22 mouse cellular contexts compared by ENCODE assay signal in the genomic region with DNA sequence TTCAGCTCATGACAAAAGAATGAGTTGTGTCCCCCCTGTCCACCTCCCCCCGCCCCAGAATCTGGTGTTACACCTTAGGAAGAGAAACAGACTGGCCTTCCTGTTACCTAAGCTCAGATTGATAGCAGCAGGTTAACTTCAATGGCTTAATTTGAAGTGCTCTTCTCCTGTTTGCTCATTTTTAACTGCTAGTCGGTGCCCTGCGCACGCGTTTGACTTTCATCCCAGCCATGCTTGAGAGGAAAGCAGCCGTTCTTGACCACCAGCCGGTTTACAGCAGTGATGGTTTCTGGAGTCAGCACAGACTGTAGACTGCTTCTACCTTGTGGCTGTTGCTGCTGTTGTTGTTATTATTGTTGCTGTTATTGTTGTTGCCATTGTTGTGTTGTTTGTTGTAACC.
"Had no signal": no experiment of that assay in that cellular context is flagged by ENCODE, and none has a peak within 500 bp of the region (broad histone marks: within the 10 kb centered on the region; RNA-seq: fewer than 3 reads in every experiment).

No protein-coding gene starts in this region.

- DNase-seq: kidney, adult 11 months; kidney, adult 8-10 months; kidney, postnatal 10 days; kidney, postnatal 36 days; layer of hippocampus, postnatal 36 days; liver, postnatal 0 days; retina, postnatal 1 day; right cerebral cortex, postnatal 25 days; spleen, adult 18-20 months; thymus, postnatal 36 days had no signal

- H3K4me1 ChIP-seq: intestine, embryonic 15.5 days; midbrain, embryonic 10.5 days; neural tube, embryonic 13.5 days; stomach, embryonic 15.5 days had no signal

- H3K4me2 ChIP-seq: intestine, embryonic 15.5 days; kidney, embryonic 15.5 days; liver, embryonic 11.5 days; midbrain, embryonic 13.5 days; neural tube, embryonic 13.5 days; stomach, embryonic 15.5 days had no signal

- H3K27ac ChIP-seq: intestine, embryonic 15.5 days; kidney, embryonic 15.5 days; left cerebral cortex, adult 2 months; liver, embryonic 14.5 days; midbrain, embryonic 10.5 days; midbrain, embryonic 13.5 days; neural tube, embryonic 13.5 days; stomach, embryonic 15.5 days had no signal

- H3K9me3 ChIP-seq: intestine, embryonic 15.5 days; kidney, embryonic 15.5 days; megakaryocyte, embryonic 14.5 days; midbrain, embryonic 10.5 days; midbrain, embryonic 13.5 days; neural tube, embryonic 13.5 days; stomach, embryonic 15.5 days had no signal

- H3K27me3 ChIP-seq: intestine, embryonic 15.5 days; kidney, embryonic 15.5 days; megakaryocyte, embryonic 14.5 days; midbrain, embryonic 13.5 days; neural tube, embryonic 13.5 days; stomach, embryonic 15.5 days had no signal

- ATAC-seq: intestine, embryonic 15.5 days; liver, postnatal 0 days; midbrain, embryonic 13.5 days; midbrain, embryonic 16.5 days had no signal

- H3K4me3 ChIP-seq: intestine, embryonic 15.5 days; kidney, embryonic 15.5 days; left cerebral cortex, adult 2 months; megakaryocyte, embryonic 14.5 days; midbrain, embryonic 10.5 days; midbrain, embryonic 13.5 days; myocyte; neural tube, embryonic 13.5 days; stomach, embryonic 15.5 days had no signal

- H3K9ac ChIP-seq: intestine, embryonic 15.5 days; kidney, embryonic 15.5 days; liver, embryonic 14.5 days; liver, postnatal 0 days; midbrain, embryonic 13.5 days; neural tube, embryonic 13.5 days; stomach, embryonic 15.5 days had no signal
